ENCODE assay signal across 8 mouse cellular contexts in genomic region chr6:50254723-50255184, GRCm38 (mm10). TPM values are rescaled to one million over a fixed set of nuclear protein-coding genes. Genes with fewer than 3 reads are reported as not detected.
DNase-seq lines count a peak whose midpoint lies in the region; ATAC-seq and TF ChIP-seq lines count a peak whose summit lies in the region.
"Had no signal": no experiment of that assay in that cellular context is flagged by ENCODE, and none has a peak within 500 bp of the region (broad histone marks: within the 10 kb centered on the region; RNA-seq: fewer than 3 reads in every experiment).

No protein-coding gene starts in this region.

- DNase-seq in adipocyte (ENCODE audit: low spot score) = peak; percentile 95
- peak; percentile 50 to 57 for DNase-seq in left cerebral cortex, adult 2 months (ENCODE audit: extremely low spot score in 1 of 2, low spot score in 2 of 2)
- DNase-seq in yolk sac, embryonic 10.5 days (ENCODE audit: low spot score) = peak; percentile 66

- H3K4me3 ChIP-seq in brown adipose tissue, adult 24 weeks (ENCODE audit: insufficient read depth, low read depth, low read length) = 0 out of 2 replicates have a peak overlapping the region, but pooled peaks have one; percentile 26
- H3K4me3 ChIP-seq in heart, embryonic 13.5 days = peak overlapping the region; percentile 23
- H3K4me3 ChIP-seq in left cerebral cortex, adult 2 months = no peak overlapping the region
- no peak overlapping the region for H3K4me3 ChIP-seq in neural tube, embryonic 15.5 days (replicated peaks)
- H3K4me3 ChIP-seq: limb, embryonic 15.5 days had no signal

- 0 out of 2 replicates have a peak overlapping the region, but pooled peaks have one; percentile 48 for H3K9ac ChIP-seq in heart, embryonic 13.5 days
- H3K9ac ChIP-seq in neural tube, embryonic 15.5 days (replicated peaks) = no peak overlapping the region
- H3K9ac ChIP-seq: limb, embryonic 15.5 days had no signal

- ATAC-seq in heart, embryonic 13.5 days (ENCODE audit: extremely low read depth, insufficient number of reproducible peaks, low FRiP score, low TSS enrichment) = no peak
- peak; percentile 57 for ATAC-seq in megakaryocyte-erythroid progenitor cell, adult 5-6 weeks (replicated peaks; ENCODE audit: low FRiP score, low TSS enrichment, poor library complexity, severe bottlenecking)
- no peak for ATAC-seq in neural tube, embryonic 15.5 days (ENCODE audit: low FRiP score)

- H3K27ac ChIP-seq in brown adipose tissue, adult 24 weeks (replicated peaks; ENCODE audit: low read depth, low read length) = 0 out of 2 replicates have a peak overlapping the region, but pooled peaks have one; percentile 4
- H3K27ac ChIP-seq in heart, embryonic 13.5 days (replicated peaks) = no peak overlapping the region; the same call in 1 of the 2 replicates
- no peak overlapping the region for H3K27ac ChIP-seq in left cerebral cortex, adult 2 months
- no peak overlapping the region for H3K27ac ChIP-seq in neural tube, embryonic 15.5 days (replicated peaks)
- H3K27ac ChIP-seq: limb, embryonic 15.5 days had no signal

- intact Hi-C loops in left cerebral cortex, adult 2 months (cut with DNase I) = loop anchor here (5.0 kb wide), 1 partner anchor 38 kb away; no protein-coding TSS in a partner anchor

- no peaks in the 10 kb centered on the region for H3K36me3 ChIP-seq in heart, embryonic 13.5 days
- H3K36me3 ChIP-seq in neural tube, embryonic 15.5 days = 0 out of 2 replicates have a peak, but pooled peaks cover 6% of the 10 kb centered on the region
- H3K36me3 ChIP-seq: limb, embryonic 15.5 days had no signal

- no peaks in the 10 kb centered on the region for H3K9me3 ChIP-seq in heart, embryonic 13.5 days
- no peaks in the 10 kb centered on the region for H3K9me3 ChIP-seq in neural tube, embryonic 15.5 days (replicated peaks)
- H3K9me3 ChIP-seq: limb, embryonic 15.5 days had no signal

- 26% methylated on average over 10 of the region's 10 CpGs for whole genome bisulfite sequencing in heart, embryonic 13.5 days
- WGBS in neural tube, embryonic 15.5 days = 75% methylated on average over 10 of the region's 10 CpGs

- no peaks in the 10 kb centered on the region for H3K4me1 ChIP-seq in brown adipose tissue, adult 24 weeks (ENCODE audit: control insufficient read depth, insufficient read depth, insufficient read length, low read length)
- peaks cover 12% of the 10 kb centered on the region for H3K4me1 ChIP-seq in heart, embryonic 13.5 days
- H3K4me1 ChIP-seq in neural tube, embryonic 15.5 days = peaks cover 22% of the 10 kb centered on the region
- H3K4me1 ChIP-seq: limb, embryonic 15.5 days had no signal

- H3K4me2 ChIP-seq in heart, embryonic 13.5 days = peak overlapping the region; percentile 61
- H3K4me2 ChIP-seq in neural tube, embryonic 15.5 days = no peak overlapping the region
- H3K4me2 ChIP-seq: limb, embryonic 15.5 days had no signal

- no peaks in the 10 kb centered on the region; the same call in 1 of the 2 replicates for H3K27me3 ChIP-seq in heart, embryonic 13.5 days (replicated peaks)
- no peaks in the 10 kb centered on the region for H3K27me3 ChIP-seq in neural tube, embryonic 15.5 days (replicated peaks)
- H3K27me3 ChIP-seq: limb, embryonic 15.5 days had no signal

- TF ChIP-seq CTCF in left cerebral cortex, adult 2 months (IDR thresholded peaks at IDR 0.05) = no peak

RNA-seq across cellular contexts. Expression of gene Gsdme, which starts 8.9 kb away (rescaled TPM):
- 0.71 and 0.95 TPM in 2 replicates for polyA plus RNA-seq in brown adipose tissue, adult 24 weeks (2012; ENCODE audit: insufficient read depth, insufficient read length, missing spikeins)
- polyA plus RNA-seq in heart, embryonic 13.5 days (2015; fragmentation: Nextera tagmentation; extraction: Ambion mirVana) = 32.9 and 34.6 TPM in 2 replicates
- total RNA-seq in left cerebral cortex, adult 2 months (2021) = 10 to 100 TPM; 11.8 to 12.1 TPM
- 0.94 and 2.5 TPM in 2 replicates for total RNA-seq in megakaryocyte-erythroid progenitor cell, adult 5-6 weeks (2014; fragmentation: Nextera tagmentation)
- total RNA-seq in megakaryocyte-erythroid progenitor cell, adult 5-6 weeks (2017) = 1.8 and 2.5 TPM in 2 replicates
- polyA plus RNA-seq in neural tube, embryonic 15.5 days (2015; fragmentation: Nextera tagmentation; extraction: Ambion mirVana) = 76.3 and 86.0 TPM in 2 replicates

Comparison
In these comparisons a context has a peak if more than half of its experiments do, and no peak if none do; other contexts are left out.
1. H3K4me3 ChIP-seq: peak in brown adipose tissue, adult 24 weeks (single experiment) and heart, embryonic 13.5 days (single experiment); none in left cerebral cortex, adult 2 months (single experiment) and neural tube, embryonic 15.5 days (single experiment).
2. RNA of gene Gsdme, which starts 8.9 kb away (polyA plus RNA-seq): 76.3 to 86.0 TPM in neural tube, embryonic 15.5 days and 32.9 to 34.6 TPM in heart, embryonic 13.5 days; 0.71 to 0.95 TPM in brown adipose tissue, adult 24 weeks; every median in the first group is over 10 times any median in the second.
3. Peak in every context shown above with its lines, with median percentiles within 50 percentile points of each other: DNase-seq.